Mouse (Mus musculus) C2C12 (cell line): Measurements from ENCODE around the gene Grik4. TPM values are rescaled to one million over a fixed set of nuclear protein-coding genes. Genes with fewer than 3 reads are reported as not detected.

Experiments used
- H3K27me3 ChIP-seq: one replicate; pipeline ENCODE4 v1.6.1; 2011; ENCODE audit not compliant: control insufficient read depth, insufficient read depth, insufficient read length
- H3K36me3 ChIP-seq: one replicate; pipeline ENCODE4 v1.6.1; 2011; ENCODE audit not compliant: control insufficient read depth, insufficient read depth
- H3K4me3 ChIP-seq: one replicate; pipeline ENCODE4 v1.5.1; 2011; ENCODE audit warnings: mild to moderate bottlenecking, control low read depth; ENCODE audit not compliant: poor library complexity, insufficient read depth, severe bottlenecking
- H3K79me2 ChIP-seq: one replicate; pipeline ENCODE4 v1.6.1; 2011; ENCODE audit not compliant: control insufficient read depth, insufficient read depth
- H3K79me3 ChIP-seq: one replicate; pipeline ENCODE4 v1.6.1; 2011; ENCODE audit warnings: low read depth, control low read depth
- H3ac ChIP-seq: one replicate; pipeline ENCODE3; 2011; ENCODE audit warnings: low read depth; ENCODE audit not compliant: control insufficient read depth, insufficient read length
- CEBPB ChIP-seq: IDR thresholded peaks from one replicate; pipeline ENCODE4 v1.6.1; 2011; ENCODE audit warnings: low read depth, mild to moderate bottlenecking, control low read depth, moderate library complexity
- CTCF ChIP-seq: IDR thresholded peaks from one replicate; pipeline ENCODE4 v1.5.1; 2011; ENCODE audit not compliant: control insufficient read depth, insufficient read depth, insufficient read length
- FOSL1 ChIP-seq: IDR thresholded peaks from one replicate; pipeline ENCODE4 v1.8.0; 2011; ENCODE audit warnings: mild to moderate bottlenecking, low read length; ENCODE audit not compliant: poor library complexity, insufficient read depth, severe bottlenecking
- MAX ChIP-seq: IDR thresholded peaks from one replicate; pipeline ENCODE4 v1.6.1; 2011; ENCODE audit warnings: mild to moderate bottlenecking, control low read depth
- MYOD1 ChIP-seq: IDR thresholded peaks from one replicate; pipeline ENCODE4 v1.6.1; 2011; ENCODE audit warnings: low read depth; ENCODE audit not compliant: control insufficient read depth, insufficient read length
- MYOG ChIP-seq: IDR thresholded peaks from one replicate; pipeline ENCODE4 v1.6.1; 2011; ENCODE audit not compliant: control insufficient read depth, insufficient read length; ENCODE audit errors: extremely low read depth
- USF1 ChIP-seq: IDR thresholded peaks from one replicate; pipeline ENCODE4 v1.6.1; 2011; ENCODE audit warnings: low read depth, mild to moderate bottlenecking, control low read depth, moderate library complexity
- polyA plus RNA-seq: library from polyadenylated mRNA; unstranded; fragments of >200 nt; fragmentation: generic; extraction: Trizol; gene quantifications from one replicate; pipeline ENCODE4 v1.2.1, GENCODE M21; 2012; ENCODE audit warnings: missing spikeins

The Grik4 gene
- polyA plus RNA-seq, 1 experiment: not detected

- no peak overlapping the region for H3K4me3 ChIP-seq
- no peaks in the 10 kb centered on the region for H3K79me3 ChIP-seq
- H3ac ChIP-seq: no peak overlapping the region
- peaks cover 76% of the 10 kb centered on the region for H3K27me3 ChIP-seq
- no peaks in the 10 kb centered on the region for H3K79me2 ChIP-seq
- H3K36me3 ChIP-seq: no peaks in the 10 kb centered on the region
- TF ChIP-seq USF1: no peak
- no peak for TF ChIP-seq MYOD1
- no peak for TF ChIP-seq CTCF
- no peak for TF ChIP-seq CEBPB
- TF ChIP-seq FOSL1: no peak
- no peak for TF ChIP-seq MAX
- TF ChIP-seq MYOG: no peak
Measured at GRCm38 (mm10) chr9:42943057-42943529, 1.2 kb downstream of the Grik4 start.

DNA sequence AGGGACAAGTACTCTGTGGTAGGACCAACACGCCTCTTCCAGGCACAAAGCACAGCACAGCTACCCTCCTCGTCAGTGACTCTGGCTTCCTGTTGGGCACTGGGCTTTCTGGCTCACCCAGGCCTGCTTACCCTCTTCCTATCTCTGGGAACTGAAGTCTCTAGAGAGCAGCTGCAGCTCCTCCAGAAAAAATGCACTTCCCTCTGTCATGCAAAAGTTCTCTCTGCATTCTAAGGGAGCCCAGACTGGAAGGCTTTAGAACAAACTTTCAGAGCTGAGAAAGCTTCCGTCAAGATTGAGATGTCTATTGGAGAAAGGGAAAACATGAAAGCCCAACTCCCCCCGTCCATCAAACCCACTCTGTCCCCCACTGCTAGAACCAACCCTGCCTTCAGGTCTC is 2.1 kb downstream of the Grik4 start:
- Histone ChIP-seq H3K79me2 (no peaks in the 10 kb centered on the region), H3ac (no peak overlapping the region), H3K27me3 (peaks cover 85% of the 10 kb centered on the region), H3K79me3 (no peaks in the 10 kb centered on the region), H3K4me3 (no peak overlapping the region), H3K36me3 (no peaks in the 10 kb centered on the region)
- TF ChIP-seq FOSL1: no peak
- TF ChIP-seq USF1: no peak
- TF ChIP-seq MYOD1: no peak
- TF ChIP-seq MAX: no peak
- no peak for TF ChIP-seq MYOG
- TF ChIP-seq CTCF: no peak

GRCm38 (mm10) chr9:42932146-42932545 is 12.1 kb downstream of the Grik4 start:
- TF ChIP-seq MYOD1 (no peak), USF1 (no peak), MYOG (no peak), CTCF (no peak), MAX (no peak), CEBPB (no peak), FOSL1 (no peak)
- Histone ChIP-seq H3K79me3 (no peaks in the 10 kb centered on the region), H3K79me2 (no peaks in the 10 kb centered on the region), H3K36me3 (no peaks in the 10 kb centered on the region), H3K27me3 (peaks cover 88% of the 10 kb centered on the region), H3K4me3 (no peak overlapping the region), H3ac (no peak overlapping the region)

GRCm38 (mm10) chr9:42927498-42927897 is 16.8 kb downstream of the Grik4 start:
- Histone ChIP-seq H3K79me3 (no peaks in the 10 kb centered on the region), H3K4me3 (no peak overlapping the region), H3ac (no peak overlapping the region), H3K36me3 (no peaks in the 10 kb centered on the region), H3K27me3 (peaks cover 79% of the 10 kb centered on the region), H3K79me2 (no peaks in the 10 kb centered on the region)
- no peak for TF ChIP-seq MYOG
- TF ChIP-seq MYOD1: no peak
- TF ChIP-seq CEBPB: no peak
- no peak for TF ChIP-seq MAX
- no peak for TF ChIP-seq USF1
- no peak for TF ChIP-seq FOSL1
- TF ChIP-seq CTCF: no peak

DNA sequence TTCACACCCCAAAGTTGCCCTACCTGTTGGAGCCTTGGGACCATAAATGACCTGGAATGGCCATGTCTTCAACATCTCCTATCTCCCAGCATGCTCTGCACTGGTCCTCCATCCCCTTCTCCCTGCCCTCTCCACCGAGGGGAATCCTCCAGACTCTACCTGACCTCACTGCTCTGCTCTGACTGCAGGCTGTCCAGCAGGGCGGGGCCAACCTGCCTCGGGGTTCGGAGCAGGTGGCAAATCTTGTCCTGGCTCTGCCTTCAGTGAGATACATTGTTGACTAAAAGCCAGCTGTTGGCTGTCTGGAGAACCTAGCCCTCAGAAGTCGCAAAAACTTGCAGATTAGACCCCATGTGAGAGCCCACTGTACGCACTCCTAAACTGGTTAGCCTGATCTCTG is 17.7 kb downstream of the Grik4 start:
- no peaks in the 10 kb centered on the region for H3K36me3 ChIP-seq
- H3K79me2 ChIP-seq: no peaks in the 10 kb centered on the region
- no peak overlapping the region for H3ac ChIP-seq
- no peak overlapping the region for H3K4me3 ChIP-seq
- H3K79me3 ChIP-seq: no peaks in the 10 kb centered on the region
- TF ChIP-seq MAX: no peak
- TF ChIP-seq MYOG: no peak
- no peak for TF ChIP-seq CTCF
- TF ChIP-seq FOSL1: no peak
- no peak for TF ChIP-seq MYOD1
- TF ChIP-seq CEBPB: no peak
- no peak for TF ChIP-seq USF1
- H3K27me3 ChIP-seq: peaks cover 79% of the 10 kb centered on the region

DNA sequence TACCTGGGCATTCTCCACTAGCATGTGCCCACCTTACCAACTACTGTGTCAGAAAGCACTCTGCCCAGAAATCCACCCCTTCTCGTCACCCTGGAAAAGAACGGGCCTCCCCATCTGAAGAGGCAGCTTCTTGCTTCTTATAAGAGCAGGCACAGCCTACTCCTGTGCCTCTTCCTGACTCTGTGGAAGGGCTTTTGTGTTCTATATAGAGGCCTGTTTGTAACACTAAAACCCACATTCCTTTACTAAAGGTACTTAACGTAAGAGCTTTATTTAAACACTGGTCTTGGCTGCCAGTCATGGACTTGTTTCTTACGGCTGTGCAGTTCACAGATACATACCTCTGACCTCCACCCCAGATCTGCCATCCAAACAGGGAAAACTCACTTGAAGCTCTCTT is 22.5 kb downstream of the Grik4 start:
- TF ChIP-seq CEBPB (no peak), MYOD1 (no peak), FOSL1 (no peak), USF1 (no peak), MYOG (no peak), MAX (no peak), CTCF (no peak)
- Histone ChIP-seq H3K79me2 (no peaks in the 10 kb centered on the region), H3K79me3 (no peaks in the 10 kb centered on the region), H3ac (no peak overlapping the region), H3K27me3 (peaks cover 64% of the 10 kb centered on the region), H3K4me3 (no peak overlapping the region), H3K36me3 (no peaks in the 10 kb centered on the region)
